Mouse (Mus musculus): ENCODE results near the gene Idua.

Gene Idua

DNA sequence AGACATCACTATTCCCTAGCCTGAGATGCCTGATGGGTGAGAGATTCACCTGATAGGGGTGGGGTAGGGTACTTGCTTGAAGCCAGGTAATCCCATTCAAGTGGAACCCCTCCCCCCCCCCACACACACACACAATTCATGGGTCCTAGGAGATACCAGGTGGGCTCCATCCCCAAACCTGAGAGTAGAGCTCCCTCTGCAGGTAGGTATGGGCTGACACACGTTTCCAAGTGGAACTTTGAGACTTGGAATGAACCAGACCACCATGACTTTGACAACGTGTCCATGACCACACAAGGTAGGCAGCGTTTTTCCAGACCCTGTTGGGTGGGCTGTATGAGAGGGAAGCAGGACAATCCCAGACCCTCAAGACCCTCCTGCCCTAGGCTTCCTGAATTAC, 19.8 kb downstream of the Idua start:
- DNase-seq (ENCODE audit: extremely low read depth, low read depth, low spot score) = no peak

DNA sequence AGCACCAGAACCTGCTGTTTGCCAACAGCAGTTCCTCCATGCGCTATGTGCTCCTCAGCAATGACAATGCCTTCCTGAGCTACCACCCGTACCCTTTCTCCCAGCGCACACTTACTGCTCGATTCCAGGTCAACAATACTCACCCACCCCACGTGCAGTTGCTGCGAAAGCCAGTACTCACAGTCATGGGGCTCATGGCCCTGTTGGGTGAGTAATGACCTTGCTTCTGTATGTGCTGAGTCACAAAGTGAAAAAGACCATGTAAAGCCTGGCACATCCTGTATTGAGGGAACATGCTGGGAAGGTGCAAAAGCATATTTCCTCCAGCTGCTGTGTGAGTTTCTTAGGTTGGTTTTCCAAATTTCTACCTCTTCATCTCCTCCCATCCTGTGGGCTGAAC, 20.7 kb downstream of the Idua start:
- DNase-seq (ENCODE audit: extremely low read depth, low read depth, low spot score) = no peak

DNA sequence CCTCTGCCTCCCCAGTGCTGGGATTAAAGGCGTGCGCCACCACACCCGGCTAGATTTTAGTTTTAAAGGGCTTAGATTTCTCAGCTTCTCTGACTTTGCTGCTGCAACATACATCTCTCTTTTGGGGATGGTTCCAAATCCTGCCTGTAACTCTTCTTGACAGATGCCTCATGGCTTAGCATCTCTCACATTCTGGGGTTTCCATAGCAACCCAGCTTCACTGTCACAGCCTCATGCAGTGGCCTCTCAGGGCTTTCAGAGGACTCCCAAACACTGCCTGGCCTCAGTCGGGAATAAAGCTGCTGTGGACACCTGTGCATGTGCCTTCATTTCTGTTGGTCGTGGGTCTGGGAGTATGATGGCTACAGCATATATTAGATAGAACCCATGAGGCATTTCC, 29.0 kb downstream of the Idua start:
- DNase-seq (ENCODE audit: extremely low read depth, low read depth, low spot score) = no peak

DNA sequence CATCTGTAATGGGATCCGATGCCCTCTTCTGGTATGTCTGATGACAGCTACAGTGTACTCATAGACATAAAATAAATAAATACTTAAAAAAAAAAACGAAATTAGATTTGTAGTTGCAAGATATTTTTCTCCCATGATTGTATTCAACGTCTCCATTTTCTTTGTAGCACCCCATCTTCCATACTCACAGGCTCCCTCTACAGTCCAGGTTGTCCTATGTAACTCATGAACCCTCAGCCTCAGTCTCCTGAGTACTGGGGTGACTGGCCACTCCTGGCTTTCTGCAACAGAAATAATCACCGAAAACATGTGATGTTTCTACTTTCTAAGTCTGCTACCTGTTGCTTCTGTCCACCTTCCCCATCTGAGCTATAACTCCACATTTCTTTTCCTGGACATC, 31.0 kb downstream of the Idua start:
- no peak for DNase-seq (ENCODE audit: extremely low read depth, low read depth, low spot score)

DNA sequence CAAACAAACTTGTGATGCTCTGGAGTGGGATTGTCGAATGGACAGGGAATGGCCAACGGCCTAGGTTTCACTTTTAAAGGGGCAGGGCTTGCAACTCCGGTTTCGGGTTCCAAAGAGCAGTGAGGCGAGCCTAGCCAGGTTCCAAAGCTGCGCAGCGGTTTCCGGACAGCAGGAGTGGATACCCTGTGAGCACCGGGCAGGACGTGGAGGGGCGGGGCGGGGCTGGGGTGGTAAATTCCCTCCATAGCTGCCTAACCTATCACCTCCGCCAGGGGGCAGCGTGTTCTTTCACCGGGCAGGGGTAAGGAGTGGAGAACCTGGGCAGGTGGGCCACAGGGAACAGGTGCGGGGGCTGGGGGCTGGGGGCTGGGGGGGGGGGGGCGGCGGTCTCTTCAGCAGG, 32.1 kb downstream of the Idua start, which contains the start of gene Fgfrl1:
TSS of gene Fgfrl1 (plus strand) at position 112 of the 400 bp plus-strand sequence.
- DNase-seq (ENCODE audit: extremely low read depth, low read depth, low spot score) = no peak

DNA sequence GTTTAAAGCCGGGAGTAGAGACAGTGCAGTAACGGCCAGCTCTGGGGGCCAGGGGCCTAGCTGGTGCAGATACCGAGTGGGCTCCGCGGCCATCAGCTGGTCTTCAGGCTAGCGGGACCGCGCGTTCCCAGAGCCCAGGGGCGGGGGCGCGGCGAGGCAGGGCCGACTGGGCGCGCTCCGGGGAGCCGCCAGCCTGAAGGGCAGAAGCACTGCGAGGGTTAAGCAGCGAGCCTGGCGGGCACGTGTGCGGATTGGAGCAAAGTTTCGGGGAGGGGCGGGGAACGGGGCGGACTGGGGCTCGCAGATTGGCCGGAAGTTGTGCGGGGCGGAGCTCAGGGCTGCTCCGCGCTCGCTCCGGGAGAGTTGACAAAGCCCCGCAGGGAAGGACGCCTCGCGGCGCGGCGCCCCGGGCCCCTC, 33.7 kb downstream of the Idua start:
- DNase-seq (ENCODE audit: extremely low read depth, low read depth, low spot score) = no peak

DNA sequence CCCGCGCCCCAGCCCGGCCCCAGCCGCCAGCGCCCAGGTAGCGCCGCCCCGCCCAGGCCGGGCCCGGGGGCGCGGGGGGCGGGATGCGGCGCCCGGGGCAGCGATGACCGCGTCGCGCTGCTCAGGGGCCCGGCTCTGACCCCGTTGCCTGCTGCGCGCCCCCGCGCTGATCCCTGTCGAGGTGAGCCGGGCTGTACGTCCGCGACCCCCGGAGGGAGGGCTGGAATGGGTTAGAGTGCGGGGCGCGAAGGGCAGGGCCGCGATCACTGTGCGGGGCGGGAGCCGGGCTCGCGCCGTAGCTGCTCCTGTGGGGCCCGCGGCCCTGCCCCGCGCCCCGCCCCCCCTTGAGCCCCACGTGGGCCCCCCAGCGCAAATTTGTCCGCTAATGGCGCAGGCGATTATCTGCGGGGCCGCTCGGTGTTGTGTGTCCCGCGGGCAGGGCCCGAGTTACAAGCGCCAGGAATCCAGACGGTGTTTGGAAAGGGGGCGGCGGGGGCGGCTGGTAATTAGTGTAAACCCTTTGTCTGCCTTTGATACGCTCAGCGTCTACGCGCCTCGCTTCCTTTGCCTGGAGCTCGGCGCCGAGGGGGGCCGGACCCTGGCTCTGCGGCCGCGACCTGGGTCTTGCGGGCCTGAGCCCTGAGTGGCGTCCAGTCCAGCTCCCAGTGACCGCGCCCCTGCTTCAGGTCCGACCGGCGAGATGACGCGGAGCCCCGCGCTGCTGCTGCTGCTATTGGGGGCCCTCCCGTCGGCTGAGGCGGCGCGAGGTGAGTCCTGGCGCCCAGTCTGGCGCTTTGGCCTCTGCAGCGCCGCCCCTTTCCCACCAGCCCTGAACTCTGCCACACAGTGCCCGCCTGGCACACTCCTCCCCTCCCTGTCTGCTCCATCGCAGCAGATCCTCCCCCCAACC, 34.5 kb downstream of the Idua start:
- DNase-seq (ENCODE audit: extremely low read depth, low read depth, low spot score) = no peak

DNA sequence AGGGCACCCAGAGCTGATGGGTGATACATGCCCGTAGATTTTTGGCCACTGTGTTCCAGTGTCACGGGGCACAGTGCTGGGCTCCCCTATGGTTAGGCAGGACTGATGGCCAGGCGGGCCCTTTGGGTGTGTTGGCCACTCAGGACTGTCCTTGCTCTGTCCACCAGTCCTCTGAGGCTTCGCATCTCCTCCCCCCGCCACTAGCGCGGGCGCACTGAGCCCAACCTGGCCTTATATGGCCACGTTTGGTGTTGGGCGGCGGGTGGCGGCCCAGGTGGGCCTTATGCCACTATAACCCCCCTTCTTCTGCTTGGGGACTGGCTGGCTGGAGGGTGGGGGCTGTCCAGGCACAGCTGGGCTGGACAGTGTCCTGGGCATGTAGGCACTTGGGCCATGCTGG, 35.7 kb downstream of the Idua start:
- DNase-seq (ENCODE audit: extremely low read depth, low read depth, low spot score) = no peak

DNA sequence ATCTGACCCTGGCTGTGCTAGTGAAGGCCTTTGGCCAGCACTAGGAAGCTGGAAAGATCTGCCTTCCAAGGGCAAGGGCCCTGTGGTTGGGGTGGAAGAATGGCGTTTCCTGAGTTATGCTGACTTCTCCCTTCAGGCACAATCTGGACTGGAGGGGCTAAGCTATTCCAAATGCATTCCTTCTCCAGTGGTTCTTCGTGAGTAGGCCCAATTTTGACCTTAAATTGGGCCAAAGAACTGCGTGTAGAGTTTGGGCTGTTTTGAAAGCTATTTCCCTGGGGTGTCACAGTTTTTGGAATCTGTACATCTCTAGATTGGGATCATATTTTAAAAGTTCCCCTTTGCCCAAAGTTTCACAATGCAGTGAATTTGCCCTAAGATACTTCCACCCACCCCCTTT, 36.4 kb downstream of the Idua start:
- DNase-seq (ENCODE audit: extremely low read depth, low read depth, low spot score) = no peak

DNA sequence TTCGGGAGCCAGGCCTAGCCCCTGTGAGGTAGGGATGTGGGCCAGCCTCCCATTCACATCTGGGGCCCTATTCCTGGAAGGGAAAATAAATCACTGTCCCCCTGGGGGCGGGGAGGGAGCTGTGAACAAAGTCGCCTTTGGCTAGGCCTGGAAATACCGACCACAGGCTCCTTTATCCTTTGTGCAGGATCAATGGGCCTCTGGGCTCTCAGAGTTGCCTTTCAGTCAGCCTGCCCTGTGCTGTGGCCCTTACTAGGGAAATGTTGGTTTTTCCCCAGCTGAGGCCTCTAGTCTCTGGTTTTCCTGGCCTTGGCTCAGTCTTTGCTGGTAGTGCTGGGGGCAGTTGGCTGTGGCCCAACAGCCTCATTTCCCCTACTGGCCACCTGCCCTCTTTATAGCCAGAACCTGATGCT, 37.2 kb downstream of the Idua start:
- no peak for DNase-seq (ENCODE audit: extremely low read depth, low read depth, low spot score)

DNA sequence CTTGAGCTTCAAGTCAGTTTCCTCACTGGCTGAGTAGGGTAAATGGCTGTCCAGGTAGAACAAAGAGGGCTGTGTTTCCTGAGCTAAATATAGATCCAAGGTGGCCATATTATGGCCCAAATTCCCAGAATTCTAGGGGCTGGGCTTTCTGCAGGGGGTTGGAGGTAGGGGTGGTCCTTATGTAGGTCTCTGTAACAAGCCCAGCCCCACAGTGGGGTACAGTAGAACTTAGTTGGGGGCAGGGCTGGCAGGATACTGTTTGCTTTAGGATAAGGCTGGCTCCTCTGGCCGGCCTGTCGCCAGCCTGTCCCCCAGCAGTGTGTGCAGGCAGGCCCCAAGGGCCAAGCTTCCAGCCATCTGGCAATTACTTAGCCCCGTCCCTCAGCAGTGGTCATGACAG, 40.2 kb downstream of the Idua start:
- no peak for DNase-seq (ENCODE audit: extremely low read depth, low read depth, low spot score)

DNA sequence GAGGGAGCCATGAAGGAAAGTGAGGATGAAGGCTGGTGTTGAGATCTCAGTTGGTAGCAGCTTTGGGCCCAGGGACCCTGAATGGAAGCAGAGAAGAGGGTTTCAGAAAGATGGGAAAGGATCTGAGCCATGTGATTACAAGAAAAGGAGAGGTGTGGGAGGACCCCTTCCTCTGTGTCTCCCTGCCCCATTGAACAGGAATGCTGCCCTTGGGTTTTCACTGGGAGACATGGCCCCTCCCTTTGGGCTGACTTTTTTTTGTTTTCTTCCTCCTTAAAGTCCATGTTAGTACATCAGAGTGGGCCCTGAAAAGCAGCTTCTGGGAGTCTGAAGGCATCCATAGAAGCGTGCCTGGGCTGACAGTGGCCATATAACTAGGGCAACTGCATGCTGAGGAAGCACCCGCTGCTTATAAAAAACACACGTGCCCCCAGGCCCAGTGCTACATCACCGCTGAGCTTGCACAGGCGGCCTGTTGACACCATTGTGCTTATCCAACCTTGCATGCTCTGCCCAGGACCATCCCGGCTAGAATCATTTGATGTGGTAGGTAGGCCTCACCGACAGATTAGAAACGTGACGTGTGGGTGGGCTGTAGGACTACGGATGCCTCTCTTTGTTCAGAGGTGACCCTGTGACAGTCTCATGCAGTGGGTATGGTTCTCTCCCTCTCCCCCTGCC, 41.4 kb downstream of the Idua start:
- no peak for DNase-seq (ENCODE audit: extremely low read depth, low read depth, low spot score)

DNA sequence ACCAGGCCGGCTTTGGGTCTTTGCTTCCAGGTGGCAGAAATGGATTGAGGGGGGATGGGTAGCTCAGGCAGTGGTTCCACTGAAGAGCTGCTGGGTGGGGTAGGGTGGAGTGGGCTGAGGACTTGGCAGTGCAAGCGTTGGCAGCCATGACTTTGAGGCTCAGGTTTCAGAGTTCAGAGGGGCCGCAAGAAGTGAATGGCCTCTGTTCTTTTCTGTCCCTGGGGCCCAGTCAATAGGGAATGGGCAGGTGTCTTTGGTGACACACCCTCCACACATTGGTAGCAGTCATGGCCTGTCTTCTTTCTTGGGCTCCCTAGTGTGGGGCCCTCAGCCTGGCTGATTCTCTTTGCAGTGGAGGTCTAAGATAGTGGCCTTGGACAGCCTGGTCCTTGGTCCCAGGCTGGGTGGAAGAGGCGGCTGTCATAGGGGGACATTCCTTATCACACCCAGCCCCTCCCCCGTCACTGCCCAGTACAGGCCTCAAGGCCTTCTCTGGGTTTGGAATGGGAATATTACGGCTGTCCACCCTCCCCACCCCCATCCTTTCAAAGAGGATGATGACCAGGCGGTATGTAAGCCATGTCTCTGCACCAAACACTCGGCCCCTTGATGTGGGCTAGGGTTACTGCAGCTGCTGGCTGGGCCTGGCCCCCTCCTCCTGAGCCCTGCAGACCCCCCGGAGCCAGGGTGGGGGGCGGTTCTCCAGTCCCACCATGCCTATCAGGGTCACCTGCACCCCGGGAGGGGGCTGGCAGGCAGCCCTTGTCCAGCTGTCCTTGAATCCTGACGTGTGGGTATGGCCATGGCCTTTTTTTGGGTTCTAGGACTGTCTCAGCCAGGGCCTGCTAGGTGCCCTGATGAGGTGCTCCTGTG, 43.9 kb downstream of the Idua start:
- DNase-seq (ENCODE audit: extremely low read depth, low read depth, low spot score) = no peak

DNA sequence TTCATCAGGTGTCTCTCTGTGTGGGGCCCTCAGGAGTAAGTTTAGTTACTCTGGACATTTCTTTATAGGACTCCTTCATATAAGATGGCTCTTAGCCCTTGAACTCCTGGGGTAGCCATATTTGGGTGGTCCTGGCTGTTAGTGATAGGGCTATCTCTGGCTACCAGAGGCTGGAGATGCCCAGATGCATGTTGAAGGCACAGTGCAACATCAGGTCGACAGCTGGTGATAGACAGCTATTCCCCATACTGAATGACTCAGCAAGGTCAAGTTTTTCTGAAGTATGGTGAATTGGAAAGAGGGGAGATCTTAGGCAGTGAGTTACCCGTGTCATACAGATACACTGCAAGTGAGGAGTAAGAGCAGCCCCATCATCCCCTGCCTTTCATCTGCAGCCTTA, 47.6 kb downstream of the Idua start:
- no peak for DNase-seq (ENCODE audit: extremely low read depth, low read depth, low spot score)

DNA sequence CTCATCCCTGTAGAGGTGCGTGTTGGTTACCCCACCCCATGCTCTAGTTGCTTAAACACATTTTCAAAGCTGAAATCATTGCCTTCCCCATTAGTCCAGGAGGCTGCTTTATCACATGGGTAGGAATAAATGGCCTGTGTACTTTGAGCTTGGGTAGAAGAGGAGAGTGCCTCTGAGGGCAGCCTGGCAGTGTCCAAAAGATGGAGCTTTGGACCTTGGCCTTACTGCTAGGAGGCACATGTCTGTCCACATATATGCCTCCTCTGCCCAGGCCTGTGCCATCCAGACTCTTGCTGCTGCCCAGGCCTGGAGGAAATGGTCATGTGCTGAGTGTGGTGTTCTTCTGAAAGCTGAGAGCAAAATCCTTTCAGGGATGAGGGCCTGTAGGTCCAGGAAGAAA, 48.3 kb downstream of the Idua start:
- DNase-seq (ENCODE audit: extremely low read depth, low read depth, low spot score) = no peak

DNA sequence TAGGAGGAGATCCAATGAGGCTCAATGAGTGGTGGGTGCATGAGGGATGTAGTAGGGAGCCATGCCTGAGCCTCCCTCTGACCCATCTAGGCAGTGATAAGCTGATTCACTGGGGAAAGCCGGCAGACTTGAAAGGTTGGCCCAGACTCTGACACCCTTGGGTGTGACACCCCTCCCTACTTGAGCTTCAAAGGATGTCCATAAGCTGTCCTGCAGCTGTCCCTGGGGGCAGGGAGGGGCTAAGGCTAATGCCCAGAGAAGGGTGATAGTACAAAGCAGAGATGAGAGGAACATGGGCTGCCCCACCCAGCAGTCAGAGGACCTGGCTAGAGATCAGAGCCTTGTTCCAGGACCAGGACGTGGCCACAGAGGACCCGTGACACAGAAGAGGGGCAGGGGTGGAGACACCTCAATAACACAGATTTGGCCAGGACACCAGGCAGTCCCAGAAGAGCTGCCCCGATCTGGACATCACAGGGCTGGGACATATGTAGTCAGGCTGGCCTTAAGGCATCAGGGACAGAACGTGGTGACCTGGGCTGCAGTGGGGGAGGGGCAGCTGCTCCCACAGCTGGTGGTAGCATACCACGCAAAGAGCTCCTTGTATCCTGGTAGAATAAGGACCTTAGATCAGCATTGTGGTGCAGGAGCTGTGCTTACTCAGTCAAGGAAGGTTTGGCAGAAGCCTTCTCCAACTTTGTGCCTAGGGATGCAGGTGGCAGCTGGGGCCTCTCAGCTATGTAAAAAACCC, 49.0 kb downstream of the Idua start:
- DNase-seq (ENCODE audit: extremely low read depth, low read depth, low spot score) = no peak

DNA sequence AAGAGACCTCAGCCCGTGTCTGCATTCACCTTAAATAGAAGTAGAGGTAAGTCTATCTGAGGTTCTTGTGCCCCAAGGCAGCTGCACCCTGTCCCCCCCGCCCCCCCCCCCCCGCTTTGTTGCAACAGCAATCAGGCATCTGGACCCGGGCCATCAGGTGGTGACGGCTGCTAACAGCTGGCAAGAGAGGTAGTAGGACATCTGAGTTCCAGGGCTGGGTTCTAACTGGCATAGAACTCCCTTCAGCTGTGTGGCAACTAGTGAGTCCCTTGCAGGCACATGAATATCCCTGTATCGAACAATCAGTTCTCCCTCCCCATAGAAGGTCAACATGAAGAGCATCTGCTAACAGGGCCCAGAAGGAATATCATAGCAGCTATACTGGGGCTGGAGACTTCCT, 51.8 kb downstream of the Idua start:
- DNase-seq (ENCODE audit: extremely low read depth, low read depth, low spot score) = no peak

DNA sequence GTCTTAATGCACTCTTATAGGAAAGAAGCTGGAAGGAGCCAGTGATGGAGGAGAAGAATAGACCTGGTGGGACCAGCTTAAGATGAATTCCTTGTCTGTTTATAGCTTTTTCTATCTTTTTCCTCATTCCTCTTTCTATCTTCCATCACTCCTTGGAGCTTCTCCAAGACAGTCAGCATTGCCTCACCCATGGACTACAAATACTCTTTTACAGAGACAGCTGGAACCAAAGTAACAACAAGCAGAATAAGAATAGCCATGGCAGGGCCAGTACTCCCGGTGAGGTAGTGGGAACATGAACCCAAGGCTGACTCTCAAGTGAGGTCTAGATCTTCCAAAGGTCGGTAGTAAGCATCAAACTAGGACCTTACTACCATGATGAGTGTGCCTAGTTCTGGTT, 53.0 kb downstream of the Idua start:
- DNase-seq (ENCODE audit: extremely low read depth, low read depth, low spot score) = no peak

DNA sequence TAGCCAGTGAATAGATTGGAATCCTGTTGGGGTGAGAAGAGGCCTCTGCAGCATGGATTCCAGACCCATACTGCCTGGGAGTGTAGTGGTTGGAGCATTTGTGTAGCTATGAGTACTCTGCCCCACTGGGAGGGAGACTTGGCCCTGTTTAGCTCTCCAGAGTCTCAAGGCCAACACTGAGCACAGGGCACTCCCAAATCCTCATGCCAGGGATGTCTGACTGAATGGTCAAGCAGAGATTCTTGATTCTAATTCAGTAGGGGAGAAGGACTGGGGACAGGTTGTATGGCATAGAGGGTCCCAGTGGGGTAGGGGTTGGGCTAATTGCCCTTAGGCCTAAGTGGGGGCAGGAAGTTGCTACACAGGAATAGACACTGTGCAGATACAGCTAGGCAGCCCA, 53.6 kb downstream of the Idua start:
- no peak for DNase-seq (ENCODE audit: extremely low read depth, low read depth, low spot score)

DNA sequence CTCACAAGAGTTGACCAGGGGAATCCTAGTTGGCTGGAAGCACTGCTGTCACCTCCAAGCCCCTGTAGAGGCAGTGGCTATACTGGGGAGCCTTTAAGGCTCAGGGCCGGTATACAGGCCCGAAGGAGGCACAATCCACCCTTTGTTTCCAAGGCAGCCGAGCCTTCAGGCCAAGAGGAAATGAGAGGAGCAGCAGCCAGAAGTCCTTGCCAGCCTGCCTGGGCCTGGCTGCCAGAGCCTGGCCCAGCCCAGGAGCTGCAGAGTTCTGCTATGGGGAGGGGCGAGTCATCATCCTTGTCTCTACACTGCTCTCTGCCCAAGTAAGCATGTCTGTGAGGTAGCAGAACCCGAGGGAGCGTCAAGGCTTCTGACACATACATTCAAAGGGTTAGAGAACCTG, 54.0 kb downstream of the Idua start:
- DNase-seq (ENCODE audit: extremely low read depth, low read depth, low spot score) = no peak

DNA sequence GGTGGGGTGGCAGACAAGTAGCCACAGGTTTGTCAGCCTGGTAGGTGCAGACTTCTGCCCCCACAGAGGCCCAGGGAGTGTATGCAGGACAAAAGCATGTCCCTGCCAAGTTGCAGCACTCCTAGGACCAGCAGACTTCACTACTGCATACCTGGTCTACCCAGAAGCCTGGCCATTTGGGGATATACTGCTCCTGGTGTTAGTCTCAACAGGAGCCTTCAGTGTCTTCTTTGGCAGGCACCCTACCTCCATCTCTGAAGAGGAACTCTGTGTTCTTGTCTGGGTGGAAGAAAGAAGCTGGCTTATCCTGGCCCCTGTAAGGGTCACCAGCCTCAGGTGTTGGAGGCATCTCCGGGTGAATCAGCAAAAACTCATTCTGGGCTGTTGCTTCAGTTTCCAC, 55.8 kb downstream of the Idua start:
- DNase-seq (ENCODE audit: extremely low read depth, low read depth, low spot score) = peak; percentile 62

Data from fat pad, adult 2 months (tissue).